Mouse (Mus musculus): Measurements from ENCODE around the gene Hinfp.

- no peak for TF ChIP-seq CTCF (IDR thresholded peaks at IDR 0.05; ENCODE audit: control insufficient read depth, insufficient read depth, low read length)
- TF ChIP-seq POLR2A (IDR thresholded peaks at IDR 0.05; ENCODE audit: borderline replicate concordance, control insufficient read depth, low read depth, low read length): no peak
These were observed 8.2 kb upstream of the Hinfp start for GRCm38 (mm10) chr9:44313476-44314256.

All from bone marrow, adult 2 months (tissue).